Comparison of ENCODE assay signal across 9 mouse cellular contexts in genomic region chr3:104540480-104541138, GRCm38 (mm10). TPM values are rescaled to one million over a fixed set of nuclear protein-coding genes. Genes with fewer than 3 reads are reported as not detected.
A peak's percentile ranks its signal among the peaks of the same experiment; 100 is the strongest.
DNase-seq lines count a peak whose midpoint lies in the region; TF ChIP-seq lines count a peak whose summit lies in the region.
"Had no signal": no experiment of that assay in that cellular context is flagged by ENCODE, and none has a peak within 500 bp of the region (broad histone marks: within the 10 kb centered on the region; RNA-seq: fewer than 3 reads in every experiment).

No protein-coding gene starts in this region.

- 44% methylated on average over 9 of the region's 9 CpGs for WGBS in limb, embryonic 10.5 days
- WGBS in thymus, adult 2 months, result 70% methylated on average over 9 of the region's 9 CpGs

- peak; percentile 60 for DNase-seq in adrenal gland, adult 2 months
- DNase-seq in adrenal gland, postnatal 25 days, result no peak
- DNase-seq in retina, postnatal 1 day, result peak; percentile 17
- no peak for DNase-seq in retina, embryonic 14.5 days (ENCODE audit: low spot score)
- no peak for DNase-seq in limb, embryonic 10.5 days (ENCODE audit: low spot score)
- no peak for DNase-seq in thymus, adult 2 months
- DNase-seq in right cerebral cortex, postnatal 14 days, result no peak
- DNase-seq in thymus, postnatal 10 days (ENCODE audit: low spot score in 2 of 2), result no peak

- H3K27me3 ChIP-seq in limb, embryonic 10.5 days (ENCODE audit: low read depth, poor library complexity, severe bottlenecking), result no peaks in the 10 kb centered on the region
- H3K27me3 ChIP-seq in thymus, adult 2 months (ENCODE audit: control insufficient read depth, insufficient read depth, low read length), result no peaks in the 10 kb centered on the region
- H3K27me3 ChIP-seq: heart, embryonic 15.5 days had no signal

- no peaks in the 10 kb centered on the region for H3K36me3 ChIP-seq in limb, embryonic 10.5 days
- H3K36me3 ChIP-seq in thymus, adult 2 months (ENCODE audit: control insufficient read depth, insufficient read depth, low read length), result no peaks in the 10 kb centered on the region
- H3K36me3 ChIP-seq: heart, embryonic 15.5 days had no signal

- H3K27ac ChIP-seq in limb, embryonic 10.5 days, result peak overlapping the region; percentile 89
- H3K27ac ChIP-seq in thymus, adult 2 months (ENCODE audit: control insufficient read depth, insufficient read depth, low read length), result no peak overlapping the region

- peaks cover 22% of the 10 kb centered on the region for H3K4me1 ChIP-seq in limb, embryonic 10.5 days
- H3K4me1 ChIP-seq in thymus, adult 2 months (replicated peaks; ENCODE audit: control insufficient read depth, insufficient read depth, low read length), result peaks cover 10% of the 10 kb centered on the region

- H3K4me3 ChIP-seq in limb, embryonic 10.5 days, result 0 out of 2 replicates have a peak overlapping the region, but pooled peaks have one; percentile 48
- no peak overlapping the region for H3K4me3 ChIP-seq in thymus, adult 2 months (ENCODE audit: control insufficient read depth, insufficient read depth, low read length)

- no peaks in the 10 kb centered on the region for H3K9me3 ChIP-seq in limb, embryonic 10.5 days (replicated peaks)
- H3K9me3 ChIP-seq: heart, embryonic 15.5 days had no signal

- TF ChIP-seq POLR2A in thymus, adult 2 months (IDR thresholded peaks at IDR 0.05; ENCODE audit: control insufficient read depth, extremely low read depth, insufficient read depth, low read length, poor library complexity), result no peak

- TF ChIP-seq CTCF in thymus, adult 2 months (IDR thresholded peaks at IDR 0.05; ENCODE audit: borderline replicate concordance, control insufficient read depth, extremely low read depth, insufficient read depth, low read length, poor library complexity), result no peak

RNA-seq across cellular contexts. Expression of gene Lrig2, which starts 28.9 kb away (rescaled TPM):
- 10 to 100 TPM; 10.1 to 17.0 TPM for total RNA-seq in adrenal gland, adult 2 months (2021)
- polyA plus RNA-seq in adrenal gland, adult 2 months (2012; rRNA removed), result 6.0 and 6.2 TPM in 2 replicates
- total RNA-seq in adrenal gland, postnatal 25 days (2021), result 16.5 and 19.2 TPM in 2 replicates
- 14.4 and 20.2 TPM in 2 replicates for polyA plus RNA-seq in limb, embryonic 10.5 days (2016; fragmentation: Nextera tagmentation; extraction: Ambion mirVana)
- 10.2 and 10.7 TPM in 2 replicates for polyA plus RNA-seq in thymus, adult 2 months (2012; rRNA removed)

Comparison
In these comparisons a context has a peak if more than half of its experiments do, and no peak if none do; other contexts are left out.
1. DNase-seq: peak in adrenal gland, adult 2 months (single experiment) and retina, postnatal 1 day (single experiment); none in adrenal gland, postnatal 25 days (single experiment), retina, embryonic 14.5 days (single experiment), limb, embryonic 10.5 days (single experiment), thymus, adult 2 months (single experiment), right cerebral cortex, postnatal 14 days (single experiment) and thymus, postnatal 10 days (0 of 2).